Comparison of ENCODE assay signal across 10 mouse cellular contexts in genomic region chr8:79372521-79372920, GRCm38 (mm10). TPM values are rescaled to one million over a fixed set of nuclear protein-coding genes. Genes with fewer than 3 reads are reported as not detected.
DNase-seq lines count a peak whose midpoint lies in the region; ATAC-seq lines count a peak whose summit lies in the region.
"Had no signal": no experiment of that assay in that cellular context is flagged by ENCODE, and none has a peak within 500 bp of the region (broad histone marks: within the 10 kb centered on the region; RNA-seq: fewer than 3 reads in every experiment).

No protein-coding gene starts in this region.

- H3K9ac ChIP-seq in liver, embryonic 16.5 days (ENCODE audit: low read depth, low read length): no peak overlapping the region
- H3K9ac ChIP-seq: liver, embryonic 14.5 days had no signal

- no peaks in the 10 kb centered on the region for H3K27me3 ChIP-seq in heart, embryonic 10.5 days (ENCODE audit: insufficient read depth, poor library complexity, severe bottlenecking)
- H3K27me3 ChIP-seq in liver, embryonic 16.5 days (ENCODE audit: control insufficient read depth, insufficient read depth, low read depth, low read length): no peaks in the 10 kb centered on the region

- WGBS in heart, embryonic 10.5 days: 73% methylated on average over 9 of the region's 9 CpGs
- 50% methylated on average over 9 of the region's 9 CpGs for WGBS in liver, embryonic 16.5 days (ENCODE audit: insufficient replicate concordance)

- H3K27ac ChIP-seq in heart, embryonic 10.5 days: no peak overlapping the region
- no peak overlapping the region for H3K27ac ChIP-seq in liver, embryonic 16.5 days (ENCODE audit: low read length)
- H3K27ac ChIP-seq: liver, embryonic 14.5 days had no signal

- H3K4me1 ChIP-seq in heart, embryonic 10.5 days: peaks cover 29% of the 10 kb centered on the region
- H3K4me1 ChIP-seq in liver, embryonic 16.5 days (ENCODE audit: control insufficient read depth, low read depth, low read length): peaks cover 22% of the 10 kb centered on the region

- peaks cover 42% of the 10 kb centered on the region for H3K36me3 ChIP-seq in heart, embryonic 10.5 days
- H3K36me3 ChIP-seq in liver, embryonic 16.5 days (ENCODE audit: control insufficient read depth, insufficient read depth): no peaks in the 10 kb centered on the region

- H3K4me2 ChIP-seq in liver, embryonic 16.5 days (ENCODE audit: low read depth, low read length): 0 out of 2 replicates have a peak overlapping the region, but pooled peaks have one; percentile 18

- ATAC-seq in liver, embryonic 16.5 days (ENCODE audit: low read depth): peak; percentile 58
- ATAC-seq: CD4-positive, CD25-positive, alpha-beta regulatory T cell, adult 4 months had no signal

- no peaks in the 10 kb centered on the region for H3K9me3 ChIP-seq in heart, embryonic 10.5 days
- H3K9me3 ChIP-seq in liver, embryonic 16.5 days (replicated peaks; ENCODE audit: control insufficient read depth, low read length): no peaks in the 10 kb centered on the region

- DNase-seq in heart, adult 8-10 months (ENCODE audit: low spot score): peak; percentile 57
- DNase-seq in heart, embryonic 10.5 days (ENCODE audit: low spot score): no peak
- peak; percentile 50 for DNase-seq in urinary bladder, postnatal 14 days (ENCODE audit: low spot score)
- DNase-seq in urinary bladder, postnatal 10 days (ENCODE audit: low spot score): no peak
- no peak for DNase-seq in layer of hippocampus, adult 11-12 months (ENCODE audit: low spot score)
- DNase-seq in adrenal gland, adult (ENCODE audit: inconsistent age in 2 of 2, low spot score in 1 of 2): no peak
- no peak for DNase-seq in thymus, adult 18-20 months

- no peak overlapping the region for H3K4me3 ChIP-seq in heart, embryonic 10.5 days
- no peak overlapping the region for H3K4me3 ChIP-seq in liver, embryonic 16.5 days (ENCODE audit: low read depth, low read length)

RNA-seq across cellular contexts. Expression of gene Smad1, which starts 26.8 kb away (rescaled TPM):
- total RNA-seq in heart, adult 8-10 months (2022): 10 to 100 TPM; 11.2 to 17.7 (median 12.7) TPM
- polyA plus RNA-seq in heart, embryonic 10.5 days (2016; fragmentation: Nextera tagmentation; extraction: Ambion mirVana): 20.1 and 32.1 TPM in 2 replicates
- polyA plus RNA-seq in liver, embryonic 16.5 days (2015; fragmentation: Nextera tagmentation; extraction: Ambion mirVana): 5.6 and 6.9 TPM in 2 replicates

Comparison
In these comparisons a context has a peak if more than half of its experiments do, and no peak if none do; other contexts are left out.
1. DNase-seq: peak in heart, adult 8-10 months (single experiment) and urinary bladder, postnatal 14 days (single experiment); none in heart, embryonic 10.5 days (single experiment), urinary bladder, postnatal 10 days (single experiment), layer of hippocampus, adult 11-12 months (single experiment), adrenal gland, adult (0 of 2) and thymus, adult 18-20 months (0 of 2).